Mouse (Mus musculus) spleen, postnatal 14 days (tissue): ENCODE measurements at regions not wholly inside any gene's neighbourhood (a gene's known extent, or its start where the extent isn't known, plus 50 kb on each side); places are given as distances from the start of the nearest gene placed in this dataset.

Experiments
- DNase-seq, 2 experiments: peaks; one replicate each; pipeline ENCODE4 v3.0.0; 2021 to 2022; ENCODE audit warnings: low spot score in 2 of 2

DNA sequence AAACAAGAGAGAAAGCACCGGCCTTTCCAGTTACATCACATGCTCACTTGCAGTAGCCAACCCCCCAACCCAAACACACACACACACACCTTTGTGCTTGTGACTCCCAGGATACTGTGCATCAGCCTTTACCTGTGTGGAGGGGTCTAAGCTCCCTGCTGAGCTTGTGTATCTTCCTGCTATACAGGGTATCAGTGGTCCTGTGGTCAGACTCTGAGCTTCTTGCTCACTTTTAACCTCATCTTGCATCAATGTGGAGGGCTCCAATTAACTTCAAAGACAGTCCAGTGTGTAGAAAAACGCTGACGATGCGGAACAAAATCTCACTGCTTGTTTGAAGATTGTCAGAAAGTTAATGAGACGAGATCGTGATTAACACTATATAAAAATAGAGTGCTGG is 71.4 kb upstream of the Gypa start:
- DNase-seq: no peak

DNA sequence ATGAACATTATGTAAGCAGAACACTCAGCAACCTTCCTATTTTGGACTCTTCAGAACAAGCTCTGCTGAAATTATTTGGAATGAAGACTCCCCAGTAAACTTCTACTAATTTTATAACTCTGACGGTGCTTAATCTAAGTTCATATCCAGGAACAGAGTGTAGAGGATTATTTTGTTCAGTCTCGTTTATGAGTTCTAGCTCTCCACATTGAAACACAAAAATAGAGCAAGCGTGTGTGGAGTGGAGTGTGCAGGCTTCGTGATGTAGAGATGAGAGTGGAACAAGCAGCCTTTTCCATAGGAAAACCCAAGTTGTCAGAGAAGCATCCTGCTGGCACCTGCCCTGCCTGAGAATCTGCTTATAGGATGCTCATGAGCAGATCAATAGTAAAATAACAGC is 77.5 kb upstream of the Gypa start:
- no peak for DNase-seq

DNA sequence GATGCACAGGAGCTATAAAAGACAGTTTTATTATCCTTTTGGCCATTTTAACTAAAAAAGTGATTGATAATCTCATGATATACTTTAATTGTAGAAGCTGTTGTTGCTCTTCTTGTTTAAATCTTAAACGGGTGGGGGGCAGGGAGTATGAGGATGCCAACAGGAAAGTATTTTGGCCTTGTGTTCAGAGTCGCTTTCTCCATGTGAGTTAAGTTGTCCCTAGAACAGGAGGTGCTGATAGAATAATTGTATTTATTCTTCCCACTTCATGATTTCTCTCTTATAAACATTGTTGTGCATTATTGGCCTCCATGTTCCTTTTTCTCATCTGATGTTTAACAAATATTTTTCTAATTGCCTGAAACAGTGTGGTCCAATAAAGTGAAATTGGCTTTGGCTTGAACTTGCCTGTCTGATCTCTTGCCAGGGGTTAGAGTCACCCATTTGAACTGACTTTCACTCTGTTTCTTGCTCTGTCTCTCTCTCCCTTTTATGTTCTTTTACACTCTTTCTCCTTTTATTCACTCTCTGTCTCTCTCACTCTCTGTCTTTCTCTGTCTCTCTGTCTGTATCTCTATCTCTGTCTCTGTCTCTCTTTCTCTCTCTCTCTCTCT is 93.9 kb upstream of the Gypa start:
- DNase-seq: no peak

DNA sequence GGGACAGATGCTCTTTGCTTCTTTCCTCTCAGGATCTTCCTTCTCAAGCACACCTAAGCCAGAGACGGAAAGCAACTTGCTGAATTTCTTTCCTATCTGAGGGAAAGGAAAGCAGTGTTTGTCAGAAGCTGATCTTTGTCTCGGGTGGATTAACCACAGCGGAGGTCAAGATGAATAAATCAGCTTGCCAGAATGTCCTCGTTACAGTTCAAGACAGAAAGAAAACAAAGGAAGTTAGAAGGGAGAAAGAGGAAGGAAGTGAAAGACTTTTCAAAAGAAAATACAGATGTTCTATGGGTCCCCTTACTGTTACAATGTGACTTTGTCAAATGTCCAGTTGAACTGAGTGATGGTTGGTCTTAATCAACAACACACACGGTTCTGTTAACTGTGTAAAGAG is 98.6 kb upstream of the Gypa start:
- no peak for DNase-seq

DNA sequence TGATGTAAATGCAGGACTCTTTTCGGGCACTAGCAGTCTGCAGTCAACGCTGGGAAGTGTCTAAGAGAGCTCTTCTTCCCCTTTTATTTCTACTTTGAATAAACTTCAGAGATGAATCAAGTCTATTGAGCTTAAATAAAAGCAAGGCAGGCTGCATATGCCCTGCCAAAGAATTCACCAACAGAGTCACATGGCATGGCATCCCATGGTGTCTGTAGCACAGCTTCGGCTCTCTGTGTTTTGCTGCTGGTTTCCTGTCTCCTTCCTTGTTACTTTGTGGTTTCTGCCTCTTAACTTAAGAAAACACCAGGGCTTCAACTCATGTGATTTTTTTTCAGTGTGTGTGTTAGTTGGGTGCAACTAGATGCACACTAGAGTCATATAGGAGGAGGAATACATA is 100.5 kb upstream of the Gypa start:
- DNase-seq: no peak

DNA sequence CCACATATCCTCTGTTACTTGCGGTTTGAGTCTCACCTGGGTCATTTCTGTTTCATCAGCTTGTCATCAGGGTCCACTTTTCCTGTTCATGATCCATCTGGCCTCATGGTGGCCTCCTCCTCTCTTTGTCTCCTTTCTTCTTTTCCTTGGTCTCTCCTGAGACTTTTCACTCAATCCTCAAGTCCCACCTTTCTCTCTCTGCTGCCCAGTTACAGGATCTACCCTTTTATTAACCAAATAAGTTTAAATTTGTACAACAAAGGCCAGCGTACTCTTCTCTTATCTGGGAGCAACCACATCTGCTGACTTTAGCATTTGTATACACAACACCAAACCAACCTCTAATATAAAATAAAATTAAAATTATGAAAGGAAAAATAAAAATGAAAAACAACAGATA is 124.4 kb upstream of the Gypa start:
- DNase-seq: no peak

DNA sequence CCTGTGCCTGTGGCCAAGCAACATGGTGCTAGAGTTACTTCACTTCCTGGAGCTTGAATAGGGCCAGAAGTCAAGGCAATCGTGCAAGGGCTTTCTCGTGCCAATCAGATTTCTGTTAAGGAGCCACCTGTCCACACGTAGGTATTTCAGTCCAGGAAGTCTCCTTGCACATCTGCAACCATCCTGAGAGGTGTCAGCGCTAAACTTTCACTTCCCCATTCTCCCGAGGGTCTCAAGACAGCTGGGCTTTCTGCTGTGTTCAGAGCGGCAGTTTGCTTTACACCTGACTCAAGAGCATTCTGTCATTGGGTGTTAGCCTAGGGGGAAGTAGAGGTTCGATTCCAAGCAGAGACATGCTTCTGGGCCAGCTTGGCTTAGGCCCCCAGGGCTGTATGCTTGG is 129.5 kb upstream of the Gypa start:
- no peak for DNase-seq

DNA sequence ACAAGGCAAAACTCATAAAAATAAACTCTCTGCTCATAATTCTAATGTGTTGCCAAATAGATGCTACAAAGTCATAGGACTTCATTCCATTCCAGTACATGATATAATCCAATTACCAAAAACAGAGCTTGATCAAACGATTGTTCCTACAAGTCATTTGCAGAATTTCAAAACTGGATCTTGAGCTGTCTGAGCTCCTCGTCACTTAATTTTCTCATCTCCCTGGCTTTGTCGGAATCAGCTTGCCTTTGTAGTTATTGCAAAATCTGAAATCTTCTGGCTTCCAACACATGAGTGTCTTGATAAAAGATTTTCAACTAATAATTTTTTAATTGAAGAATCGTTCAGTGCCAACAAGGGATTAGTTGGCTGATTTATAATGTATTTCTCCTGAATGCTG is 150.3 kb upstream of the Gypa start:
- no peak for DNase-seq

DNA sequence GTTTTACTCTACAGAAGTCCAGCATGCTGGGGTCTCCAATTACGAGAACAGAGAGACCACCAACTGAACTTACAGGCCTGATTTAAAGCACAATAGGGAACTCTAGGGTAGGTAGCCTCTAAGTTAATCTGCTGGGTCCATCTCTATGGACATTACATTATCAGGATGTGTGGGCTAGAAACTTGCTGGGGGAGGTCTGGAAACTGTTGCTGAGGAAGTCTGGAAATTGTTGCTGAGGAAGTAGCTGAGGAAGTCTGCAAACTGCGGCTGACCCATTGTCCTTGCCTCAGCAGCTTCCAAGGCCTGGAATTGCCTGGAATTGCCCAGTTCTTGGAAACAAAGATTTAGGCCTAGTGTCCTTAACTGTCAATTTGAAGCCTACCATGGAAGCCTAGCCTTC is 155.7 kb upstream of the Gypa start:
- DNase-seq: no peak

DNA sequence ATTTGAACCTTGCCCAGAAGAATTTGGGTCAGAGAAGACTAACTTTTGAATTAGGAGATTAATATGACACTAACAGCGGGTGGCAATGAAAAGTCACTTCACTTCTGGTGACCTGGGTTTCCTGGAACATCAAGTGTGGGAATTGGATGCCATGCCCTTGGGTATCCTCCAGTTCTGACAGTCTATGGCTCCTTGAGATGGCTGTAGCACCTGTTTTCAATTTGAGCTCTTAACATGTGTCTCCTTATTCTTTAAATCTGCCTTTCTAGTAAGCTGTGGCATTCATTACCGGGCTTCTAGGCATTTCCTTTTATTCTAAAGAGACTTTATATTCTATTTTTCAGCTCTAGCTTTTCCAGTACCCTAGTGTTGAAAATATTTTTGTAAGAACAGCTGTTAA is 164.9 kb upstream of the Gypa start:
- DNase-seq: no peak

DNA sequence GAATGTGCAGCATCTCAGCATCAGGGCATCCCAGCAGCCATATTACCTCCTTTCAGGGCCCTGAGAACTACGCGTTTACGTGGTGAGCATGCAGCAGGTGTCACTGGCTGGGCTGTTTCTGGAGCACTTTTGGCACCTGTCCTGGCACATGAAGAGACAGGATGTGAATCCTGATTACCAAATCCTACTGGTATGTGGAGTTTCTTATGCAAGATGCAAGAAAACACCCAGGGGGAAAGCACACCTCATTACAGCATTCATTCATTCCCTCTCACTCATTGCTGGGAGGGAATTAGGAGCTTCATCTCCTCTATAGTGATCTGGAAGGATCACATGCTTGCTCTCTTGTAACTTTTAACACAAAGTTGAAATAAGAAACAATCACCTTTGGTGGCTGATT is 167.7 kb upstream of the Gypa start:
- DNase-seq: no peak

DNA sequence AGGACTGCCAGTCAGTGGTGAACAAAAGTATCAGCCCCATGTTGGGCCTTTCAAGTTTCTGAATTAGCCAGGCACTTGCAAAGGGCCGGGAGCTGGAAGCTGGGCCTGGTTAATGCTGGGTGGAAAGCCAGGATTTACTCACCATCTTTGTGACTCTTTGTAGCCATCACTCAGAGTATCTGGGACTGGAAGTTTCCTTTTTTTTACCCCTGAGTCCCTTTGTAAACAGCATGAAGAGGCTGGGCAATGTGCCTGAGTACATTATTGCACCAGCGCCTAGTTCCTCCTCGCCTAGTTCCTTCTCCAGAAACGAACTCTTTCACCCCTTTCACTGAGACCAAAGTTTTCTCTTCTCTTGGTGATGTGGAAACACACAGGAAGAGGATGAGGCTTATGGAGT is 168.4 kb upstream of the Gypa start:
- DNase-seq: no peak

DNA sequence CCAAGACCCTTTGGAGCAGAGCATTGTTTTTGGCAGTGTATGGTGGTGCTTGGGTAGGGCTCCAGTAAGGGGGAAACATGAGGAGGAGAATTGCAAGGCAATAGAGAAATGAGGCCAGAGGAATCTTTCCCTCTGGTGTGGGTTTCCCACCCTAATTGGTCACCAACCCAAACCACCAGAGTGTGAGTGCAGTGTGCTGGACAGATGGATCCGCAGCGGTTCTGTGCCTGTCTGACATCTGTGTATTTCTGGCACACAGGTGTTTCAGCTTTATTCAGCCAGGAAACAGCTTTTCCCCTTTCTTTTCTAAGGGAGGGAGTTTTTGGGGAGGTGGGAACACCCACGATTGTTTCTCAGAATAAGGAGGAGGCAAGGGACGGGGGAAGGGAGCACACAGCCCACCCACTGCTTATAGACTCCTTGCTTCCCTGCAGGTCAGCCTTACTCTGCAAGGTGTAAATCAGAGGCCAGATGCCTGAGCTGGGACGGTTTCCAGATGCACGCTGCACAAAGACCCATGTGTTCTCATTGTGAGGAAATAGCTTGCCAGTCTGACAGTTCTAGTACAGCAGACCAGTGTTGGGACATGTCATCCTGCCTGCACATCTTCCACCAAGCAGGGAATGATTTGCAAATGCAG is 175.2 kb upstream of the Gypa start:
- DNase-seq: no peak

DNA sequence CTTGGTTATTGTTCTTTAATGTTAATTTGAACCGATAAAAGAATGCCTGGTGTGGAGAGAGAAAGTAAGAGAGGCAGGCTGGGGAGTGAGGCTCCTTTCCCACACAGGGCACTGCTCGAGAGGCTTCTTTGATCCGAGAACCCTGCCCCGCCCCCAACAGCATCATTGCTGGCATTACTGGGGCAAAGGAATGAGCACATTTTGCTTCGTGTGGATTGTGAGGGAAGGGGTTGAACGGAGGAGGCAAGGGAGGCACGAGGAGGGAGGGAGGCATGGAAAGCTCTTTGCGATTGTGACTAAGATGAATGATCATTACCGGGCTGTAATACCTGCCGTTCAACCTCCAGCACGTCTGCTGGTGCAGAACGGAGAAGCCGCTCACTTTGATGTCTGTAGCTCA is 178.2 kb upstream of the Gypa start:
- peak in 1 of 2 experiments; percentile 6 for DNase-seq

DNA sequence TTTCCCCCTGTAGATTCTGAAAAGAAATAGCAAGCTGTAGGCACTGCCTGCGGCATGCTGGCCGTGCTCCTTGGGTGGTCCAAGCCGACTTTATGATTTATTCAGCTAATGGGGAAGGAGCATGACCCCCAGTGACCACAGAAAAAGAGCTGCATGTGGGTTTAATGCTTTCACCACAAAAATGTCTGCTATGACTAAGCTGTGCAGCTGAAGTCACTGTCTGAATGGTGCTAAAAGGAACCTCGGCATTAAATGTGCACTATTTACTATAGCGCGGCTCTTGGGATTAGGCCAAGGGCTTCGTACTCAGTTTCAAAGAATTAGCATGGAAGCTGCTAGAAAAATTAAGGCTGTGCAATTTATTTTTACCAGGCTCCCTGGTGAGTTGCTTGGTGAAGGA is 178.8 kb upstream of the Gypa start:
- no peak for DNase-seq

DNA sequence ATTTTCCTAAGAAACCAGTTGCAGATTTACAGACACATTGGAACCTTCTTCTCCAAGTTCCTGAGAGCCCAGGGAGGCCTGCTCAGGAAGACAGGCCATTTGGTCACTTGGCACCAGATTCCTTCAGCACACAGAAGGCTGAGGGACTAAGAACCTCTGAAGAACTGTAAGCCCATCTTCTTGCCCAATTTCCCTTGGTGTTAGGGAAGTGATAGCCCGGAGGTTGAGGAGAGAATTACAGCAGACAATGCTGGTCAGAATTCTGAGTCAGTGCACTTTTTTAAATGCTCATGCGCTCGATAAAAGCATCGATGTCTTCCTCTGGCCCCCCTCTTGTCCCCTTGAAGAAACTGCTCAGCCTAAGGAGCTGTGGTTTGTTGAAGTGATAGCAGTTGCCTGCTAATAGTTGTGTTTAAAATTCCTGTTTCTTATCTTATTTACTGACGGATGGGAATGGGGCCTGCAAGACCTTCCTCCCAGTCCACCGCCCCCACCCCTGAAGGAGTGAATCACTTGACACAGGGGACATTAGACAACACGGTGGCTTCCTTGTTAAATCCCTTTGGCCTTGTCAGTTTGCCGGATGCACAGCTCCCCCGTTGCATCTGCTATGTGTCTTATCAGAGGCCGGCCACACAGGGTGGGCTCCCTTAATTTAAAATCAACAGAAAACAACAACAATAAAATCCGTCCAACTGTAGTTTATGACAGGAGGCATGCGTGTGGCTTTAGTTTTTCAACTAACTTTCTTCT is 179.5 kb upstream of the Gypa start:
- DNase-seq: no peak

DNA sequence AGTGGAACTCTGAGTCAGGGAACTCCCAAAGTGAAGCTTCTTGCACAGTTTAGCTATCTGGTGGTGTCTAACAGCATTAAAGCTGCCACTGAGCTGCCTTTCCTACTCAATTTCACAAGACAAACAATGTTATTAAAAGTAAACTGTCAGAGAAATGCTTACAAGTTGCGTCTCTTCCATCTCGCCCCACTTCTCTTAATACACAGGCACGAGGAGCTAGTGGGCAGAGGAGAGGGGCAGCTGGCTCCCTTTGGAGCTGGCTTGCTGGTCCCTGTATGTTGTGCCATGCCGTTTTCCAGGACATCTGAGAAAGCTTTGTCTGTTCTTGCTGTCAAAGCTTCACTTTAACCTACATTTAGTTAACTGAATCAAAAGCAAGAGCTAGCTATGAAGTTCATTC is 185.8 kb upstream of the Gypa start:
- DNase-seq: no peak

DNA sequence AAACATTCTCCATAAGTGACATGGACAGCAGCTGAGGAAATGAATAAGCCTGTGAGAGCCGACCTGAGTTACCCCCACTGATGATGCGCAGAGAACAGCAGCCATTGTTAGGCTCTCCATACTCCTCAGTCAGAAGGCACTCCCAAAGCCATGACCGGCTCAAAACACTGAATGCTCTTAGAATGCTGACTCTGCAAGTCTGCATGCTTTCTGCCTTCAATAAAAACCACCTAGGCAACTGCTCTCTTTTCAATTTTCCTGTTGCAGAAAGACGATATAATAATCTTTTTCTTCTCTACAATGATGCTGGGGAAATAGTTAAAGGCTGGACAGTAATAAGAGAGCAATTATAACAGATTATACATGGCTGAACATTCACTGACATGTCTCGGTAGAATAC is 195.0 kb upstream of the Gypa start:
- DNase-seq: no peak

DNA sequence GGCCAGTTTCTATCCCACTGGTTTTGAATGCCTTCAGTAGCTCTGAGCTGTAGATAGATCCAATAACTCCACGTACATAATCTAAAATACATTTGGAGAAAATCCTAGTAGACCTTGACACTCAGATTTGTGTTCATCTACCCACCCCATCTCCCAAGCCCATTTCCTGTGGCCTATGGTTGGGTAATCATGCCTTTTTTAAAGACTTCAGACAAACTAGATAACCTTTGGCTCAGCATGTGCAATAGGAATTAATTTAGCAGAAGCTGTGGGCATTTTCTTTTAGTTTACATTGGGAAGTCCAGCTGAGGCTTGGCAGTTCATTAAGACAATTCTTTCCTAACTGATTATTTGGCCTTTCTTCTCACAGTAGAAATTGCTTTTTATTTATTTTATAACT is 203.3 kb upstream of the Gypa start:
- no peak for DNase-seq

DNA sequence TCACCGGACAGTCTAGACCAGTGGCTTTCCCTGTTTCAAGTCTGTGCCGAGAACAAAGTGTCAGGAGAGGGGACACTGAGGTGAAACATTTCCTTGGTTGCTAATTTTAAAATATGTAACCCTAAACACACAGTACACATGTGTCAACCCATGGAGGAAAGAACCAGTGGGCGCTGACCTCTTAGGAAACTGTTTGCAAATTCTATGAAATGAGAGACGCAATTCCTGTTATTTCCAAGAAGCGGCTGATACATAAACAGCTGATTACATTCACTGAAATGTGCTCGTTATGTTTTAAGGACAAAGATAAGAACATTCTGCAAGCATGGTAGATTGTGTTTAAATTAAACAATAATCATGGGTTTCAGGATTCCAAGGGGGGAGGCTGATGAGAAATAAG is 204.3 kb upstream of the Gypa start:
- DNase-seq: no peak

DNA sequence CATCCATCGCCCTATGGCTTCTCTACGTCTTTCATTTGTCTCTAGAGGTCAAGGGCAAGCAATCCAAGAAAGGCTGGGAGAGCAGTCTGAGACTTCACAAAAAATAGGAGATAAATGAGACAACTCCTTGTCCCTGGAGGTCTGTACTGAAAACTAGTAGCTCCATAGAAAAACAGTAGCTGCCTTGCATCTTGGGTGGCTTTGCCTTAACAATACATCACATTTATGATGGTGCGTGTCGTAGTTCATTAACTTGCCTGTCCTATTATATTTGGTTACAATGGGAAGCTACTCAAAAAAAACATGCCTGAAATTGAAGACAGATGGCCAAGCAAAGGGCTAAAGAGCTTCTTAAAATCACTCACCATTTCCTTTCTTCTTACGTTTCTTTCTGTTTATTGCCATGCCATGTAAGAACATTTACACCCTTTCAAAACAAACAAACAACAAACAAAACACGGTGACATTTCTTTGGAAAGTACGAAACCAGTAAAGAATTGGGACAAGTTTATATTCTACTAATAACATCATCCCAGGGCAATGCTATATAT is 211.2 kb upstream of the Hhip start:
- no peak for DNase-seq

DNA sequence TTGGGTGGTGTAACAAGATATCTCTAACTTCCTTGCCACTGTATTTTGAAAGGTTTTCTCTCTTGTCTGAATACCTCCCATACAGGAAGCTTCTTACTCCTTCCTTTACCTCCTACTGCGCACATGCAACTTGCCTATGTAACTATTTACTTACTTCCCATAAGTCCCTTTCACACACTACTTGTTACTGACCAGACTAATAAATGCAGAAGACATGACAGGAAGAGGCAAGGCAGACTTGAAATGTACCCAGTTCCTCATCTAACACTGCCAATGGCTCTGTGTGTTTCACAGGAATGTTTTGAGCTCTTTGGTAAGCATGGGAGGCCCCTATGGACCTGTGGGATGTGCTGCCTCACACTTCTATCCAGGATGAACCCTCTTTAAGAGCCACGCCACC is 207.1 kb upstream of the Hhip start:
- no peak for DNase-seq

DNA sequence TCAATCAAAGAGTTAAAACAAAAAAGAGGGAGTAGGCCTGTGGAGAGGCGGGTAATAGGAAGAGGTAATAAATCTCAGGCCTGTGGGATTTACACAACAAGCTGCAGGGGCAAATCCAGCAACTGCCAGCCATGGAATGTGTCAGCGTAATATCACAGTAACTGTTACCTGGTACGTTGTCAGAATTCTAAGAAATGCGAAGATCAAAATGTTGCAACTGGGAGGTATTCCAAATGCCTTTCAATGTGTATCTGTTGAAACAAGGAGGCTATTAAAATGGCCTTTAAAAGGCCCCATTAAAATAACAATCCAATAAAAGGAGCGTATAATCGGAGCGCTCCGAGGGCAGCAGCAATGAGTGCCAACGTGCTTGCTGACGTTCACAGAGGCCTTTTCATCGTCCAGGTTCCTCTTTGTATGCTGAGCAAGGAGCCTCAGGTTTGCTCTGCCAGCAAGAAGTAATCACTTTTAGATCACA is 205.7 kb upstream of the Hhip start:
- DNase-seq: no peak
